Mouse (Mus musculus) embryo, embryonic 10 days (tissue): ENCODE results near the gene Ttc1.

Source experiments
- DNase-seq: peaks from one replicate; pipeline ENCODE4 v3.0.0-alpha.2; 2015; ENCODE audit warnings: low spot score

Gene Ttc1

DNA sequence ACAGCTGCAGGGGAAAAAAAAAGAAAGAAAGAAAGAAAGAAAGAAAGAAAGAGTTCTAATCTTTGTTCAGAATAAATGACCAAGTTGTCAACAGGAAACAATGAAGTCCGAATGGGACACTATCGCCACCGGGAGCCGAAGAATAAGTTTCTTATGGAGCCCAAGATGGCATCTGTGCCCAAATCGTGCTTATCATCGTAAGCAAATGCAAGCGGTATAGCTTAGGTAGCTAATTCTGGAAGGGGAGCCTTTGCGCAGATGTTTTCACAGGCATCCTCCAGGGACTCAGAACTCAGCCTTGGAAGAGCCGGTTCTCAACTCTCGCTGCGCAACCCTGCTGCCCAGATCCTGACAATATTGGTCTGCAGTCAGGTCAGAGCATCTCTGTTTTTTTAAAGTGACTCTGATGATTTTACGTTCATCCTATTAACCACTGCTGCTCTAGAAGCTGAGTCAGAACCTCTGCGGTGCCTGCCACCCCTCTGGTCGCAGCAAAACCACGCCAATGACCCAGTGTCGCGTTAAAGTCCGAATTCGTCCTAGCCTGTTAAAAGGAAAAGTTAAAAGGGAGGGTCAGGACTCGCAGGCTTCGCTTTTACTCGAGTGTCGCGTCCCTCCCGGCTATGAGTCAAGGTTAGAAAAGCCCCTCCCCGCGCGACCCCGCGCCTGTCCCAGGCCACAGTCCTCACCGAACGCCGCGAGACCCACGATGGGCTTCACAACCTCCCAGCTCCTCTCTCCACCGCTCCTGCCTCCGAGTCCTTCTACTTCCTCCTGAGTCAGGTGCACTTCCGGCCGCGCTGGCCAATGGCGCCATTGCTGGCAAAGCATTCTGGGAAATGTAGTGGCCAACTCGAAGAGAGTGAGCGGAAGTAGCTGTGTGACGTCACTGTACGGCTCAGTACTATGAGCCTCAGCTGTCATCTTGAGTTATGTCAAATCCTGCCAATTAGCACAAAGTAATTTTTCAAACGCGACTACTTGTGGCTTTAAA lies at the start of gene Ttc1:
Gene Ttc1 (minus strand): TSS at position 776 of the 994 bp plus-strand sequence.
- peak; percentile 100 for DNase-seq

DNA sequence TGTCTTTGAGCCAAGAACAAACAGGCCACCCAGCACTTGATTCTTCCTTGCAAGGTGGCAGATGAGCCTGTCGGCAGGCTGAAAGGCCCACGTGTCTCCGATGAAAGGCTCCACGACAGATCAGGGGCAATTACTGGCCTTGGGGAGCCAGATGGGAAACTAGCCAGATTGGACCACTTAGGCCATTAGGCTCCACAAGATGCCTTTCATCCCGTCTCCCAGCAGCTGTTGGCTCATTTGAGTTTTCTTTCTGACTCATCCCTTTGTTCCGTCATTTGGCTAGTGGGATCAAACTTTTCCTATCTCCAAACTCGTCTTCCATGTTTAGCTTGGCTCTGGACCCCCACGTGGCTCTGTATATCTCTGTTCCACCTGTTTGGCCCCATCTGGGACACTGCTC lies 48.2 kb upstream of the Ttc1 start:
- DNase-seq: no peak

DNA sequence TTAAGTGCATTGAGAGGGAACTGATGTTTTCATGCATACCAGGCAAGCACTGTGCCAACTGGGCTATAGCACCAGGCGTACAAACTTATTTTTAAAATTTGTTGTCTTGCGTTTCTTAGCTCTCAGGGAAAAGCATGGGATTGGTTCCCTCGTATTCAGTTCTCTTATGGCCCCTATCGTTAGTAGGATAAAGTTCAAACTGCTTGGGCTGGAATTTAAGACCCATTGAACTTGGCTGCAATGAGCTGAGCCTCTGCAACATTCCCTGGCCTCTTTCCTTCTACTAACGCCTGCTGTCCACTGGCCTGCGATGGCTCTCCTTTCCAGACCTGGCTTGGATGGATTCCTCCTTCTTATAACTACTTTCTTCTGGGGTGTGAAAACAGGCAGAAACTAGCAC lies 42.6 kb upstream of the Ttc1 start:
- no peak for DNase-seq

DNA sequence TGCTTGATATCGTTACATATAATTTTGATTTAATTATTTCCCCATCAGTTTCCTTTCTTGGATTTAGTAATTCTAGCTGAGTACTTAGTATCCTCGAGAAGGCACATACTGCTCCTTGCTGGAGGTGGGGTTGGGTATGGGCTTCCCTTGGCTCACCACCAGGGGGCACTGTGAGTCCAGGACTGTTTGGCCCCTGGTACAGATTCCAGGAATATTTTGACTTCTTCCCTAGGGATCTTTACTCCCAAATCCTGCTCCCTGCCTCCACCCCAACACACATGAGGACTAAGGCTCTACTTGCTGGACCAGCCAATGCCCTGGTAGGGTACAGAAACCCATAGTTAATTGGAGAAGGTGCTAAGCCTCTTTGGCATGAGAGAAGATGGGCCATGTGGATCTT lies 36.0 kb upstream of the Ttc1 start:
- DNase-seq: peak; percentile 81

- no peak for DNase-seq
Measured at GRCm38 (mm10) chr11:43783106-43783505, 35.3 kb upstream of the Ttc1 start.

DNA sequence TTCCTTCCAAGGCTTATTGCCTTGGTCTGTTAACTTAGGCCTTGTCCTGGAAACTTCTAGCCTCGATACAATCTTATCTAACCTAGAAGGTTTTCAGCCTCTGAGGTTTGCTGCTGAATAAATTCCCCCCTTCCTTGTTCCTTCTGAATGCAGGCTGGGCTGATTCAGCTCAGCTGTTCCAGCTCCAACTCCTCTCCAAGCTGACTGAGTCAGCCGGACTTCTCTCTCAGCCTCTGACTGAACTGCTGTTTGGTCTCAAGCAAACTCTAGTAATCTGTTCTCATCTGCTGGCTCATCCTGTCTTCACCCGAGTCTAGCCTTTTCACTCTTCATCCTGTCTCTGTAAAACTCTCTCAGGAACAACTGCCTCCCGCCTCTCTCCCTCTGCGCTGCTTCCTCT lies 31.7 kb upstream of the Ttc1 start:
- no peak for DNase-seq

DNA sequence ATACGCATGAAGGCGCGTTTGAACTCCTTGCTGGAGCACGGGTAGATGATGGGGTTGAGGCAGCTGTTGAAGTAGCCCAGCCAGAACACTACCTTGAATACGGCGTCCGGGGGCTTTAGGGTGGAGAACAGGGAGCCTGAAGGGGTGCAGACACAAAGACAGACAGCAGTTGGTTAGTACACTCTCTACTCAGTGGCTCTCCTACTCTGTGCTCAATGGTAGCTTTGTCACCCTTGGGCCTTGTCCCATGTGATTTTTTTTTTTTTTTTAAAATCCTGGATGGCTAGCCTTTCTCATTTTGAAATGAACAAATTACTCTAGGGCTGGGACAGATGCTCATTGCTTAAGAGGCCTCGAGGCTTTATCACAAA lies 28.5 kb upstream of the Ttc1 start:
- DNase-seq: no peak

GRCm38 (mm10) chr11:43775469-43776323 lies 27.9 kb upstream of the Ttc1 start:
- peak; percentile 67 for DNase-seq

- DNase-seq: no peak
Measured at GRCm38 (mm10) chr11:43773725-43774124, 25.9 kb upstream of the Ttc1 start.

GRCm38 (mm10) chr11:43770110-43770509 lies 22.3 kb upstream of the Ttc1 start:
- no peak for DNase-seq

- DNase-seq: no peak
Measured at GRCm38 (mm10) chr11:43767749-43768148, 19.9 kb upstream of the Ttc1 start.

DNA sequence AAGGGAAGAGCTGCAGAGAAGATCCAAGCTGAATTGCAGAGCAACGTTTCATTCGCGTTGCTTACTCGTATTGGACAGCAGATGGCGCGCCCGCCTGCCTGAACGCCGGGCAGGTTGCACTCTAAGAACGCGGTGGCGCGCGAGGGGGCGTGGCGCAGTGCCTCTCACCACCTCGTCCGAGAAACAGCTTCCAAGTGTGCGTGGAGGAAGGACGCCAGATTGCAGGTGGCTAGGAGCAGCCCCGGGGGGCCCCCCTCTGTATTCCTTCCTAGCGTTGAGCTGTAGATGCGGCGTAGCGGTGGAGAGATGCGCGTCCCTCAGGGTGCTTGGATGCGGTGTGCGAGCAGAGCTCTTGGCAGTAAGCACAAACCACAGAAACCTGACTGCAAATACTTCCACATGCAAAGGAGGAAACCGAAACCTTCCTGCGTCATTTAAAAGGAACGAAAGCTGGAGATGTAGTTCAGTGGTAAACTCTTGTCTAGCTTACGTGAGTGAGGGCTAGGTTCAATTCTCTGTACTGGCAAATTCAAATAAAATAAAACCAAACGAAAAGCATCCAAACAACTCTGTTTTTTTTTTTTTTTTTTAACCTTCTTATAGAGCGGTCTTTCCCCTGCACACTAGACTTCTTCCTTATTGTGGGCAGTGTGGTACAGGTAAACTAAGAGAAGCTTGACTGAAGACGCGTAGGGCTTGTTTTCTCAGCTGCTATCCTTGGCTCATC lies 19.3 kb upstream of the Ttc1 start:
- DNase-seq: peak; percentile 95

GRCm38 (mm10) chr11:43758436-43758835 lies 10.6 kb upstream of the Ttc1 start:
- no peak for DNase-seq

GRCm38 (mm10) chr11:43755411-43755810 lies 7.6 kb upstream of the Ttc1 start:
- no peak for DNase-seq

DNA sequence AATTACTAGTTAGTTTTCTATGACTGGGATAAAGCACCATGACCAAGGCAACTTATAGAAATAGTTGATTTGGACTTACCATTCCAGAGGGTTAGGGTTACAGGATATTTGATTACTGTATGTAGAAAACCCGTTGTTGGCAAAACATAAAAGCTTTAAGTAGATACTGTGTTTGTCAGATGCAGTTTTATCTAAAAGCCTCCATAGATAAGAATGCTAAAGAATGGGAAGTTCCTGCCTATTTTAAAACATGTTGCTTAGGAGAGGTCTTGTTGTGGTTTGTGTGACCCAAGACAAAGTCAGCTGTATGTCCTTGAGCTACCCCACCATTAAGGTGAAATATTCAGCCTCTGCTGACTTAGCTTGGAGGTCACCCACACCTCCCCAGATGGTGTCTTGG lies 6.8 kb upstream of the Ttc1 start:
- no peak for DNase-seq

DNA sequence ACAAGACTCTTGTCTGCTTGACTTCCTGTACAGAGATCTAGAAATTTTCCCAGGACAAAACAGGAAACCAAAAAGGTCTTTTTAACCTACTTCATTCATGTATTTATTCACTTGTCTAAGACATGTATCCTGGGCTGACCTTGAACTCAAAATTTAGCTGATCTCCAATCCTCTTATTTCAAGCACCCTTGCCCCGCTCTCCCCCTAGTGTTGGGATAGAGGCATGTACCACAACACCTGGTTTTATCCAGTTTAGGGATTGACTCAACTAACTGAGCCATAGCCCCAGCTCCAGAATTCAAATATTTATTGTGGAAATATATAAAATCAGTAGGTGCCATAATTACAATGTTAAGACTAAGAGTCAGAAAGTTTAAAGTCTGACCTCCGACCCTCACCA lies 3.7 kb upstream of the Ttc1 start:
- no peak for DNase-seq

GRCm38 (mm10) chr11:43728737-43729301 lies 19.0 kb downstream of the Ttc1 start:
- no peak for DNase-seq

- DNase-seq: no peak
Measured at GRCm38 (mm10) chr11:43727796-43728195, 20.0 kb downstream of the Ttc1 start.

- DNase-seq: no peak
Measured at GRCm38 (mm10) chr11:43723411-43723810, 24.4 kb downstream of the Ttc1 start.

DNA sequence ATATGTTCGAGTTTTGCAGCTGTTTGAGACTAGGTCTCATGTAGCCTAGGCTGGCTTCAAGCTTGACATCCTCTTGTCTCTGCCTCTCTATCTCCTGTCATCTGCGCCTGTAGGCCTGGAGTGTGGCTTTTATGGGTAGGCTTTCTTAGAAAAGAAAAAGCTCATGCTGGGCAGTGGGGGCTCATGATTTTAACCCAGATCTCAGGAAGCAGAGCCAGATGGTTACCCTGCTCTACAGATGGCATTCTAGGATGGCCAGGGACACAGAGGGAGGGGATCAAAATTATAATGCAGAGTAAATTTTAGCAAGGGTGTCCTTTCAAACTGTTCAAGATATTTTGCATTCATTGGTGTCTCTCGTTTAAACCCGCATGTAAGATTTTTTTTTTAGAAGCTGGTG lies 35.6 kb downstream of the Ttc1 start:
- DNase-seq: no peak

DNA sequence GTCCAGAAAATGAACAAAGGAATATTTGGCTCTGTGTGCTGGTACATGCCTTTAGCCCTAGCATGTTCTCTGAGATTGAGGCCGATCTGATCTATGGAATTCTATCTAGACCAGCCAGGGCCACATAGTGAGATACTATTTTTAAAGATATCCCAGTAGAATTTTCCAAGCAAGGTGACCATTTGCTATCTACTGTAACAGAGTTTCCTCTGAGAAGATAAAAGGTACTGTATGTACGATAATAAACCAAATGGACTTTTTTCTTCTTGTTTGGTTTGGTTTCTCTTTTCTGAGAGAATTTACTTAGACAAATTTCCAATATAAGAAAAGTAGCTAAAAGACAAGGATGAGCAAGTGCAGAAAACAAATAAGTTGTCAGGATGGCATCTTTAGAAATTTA lies 39.4 kb downstream of the Ttc1 start:
- no peak for DNase-seq

- DNase-seq: no peak
Measured at GRCm38 (mm10) chr11:43705751-43706150, 42.1 kb downstream of the Ttc1 start.
